Mouse (Mus musculus) stomach, postnatal 0 days (tissue): ENCODE measurements around the gene Slc2a1. TPM values are rescaled to one million over a fixed set of nuclear protein-coding genes. Genes with fewer than 3 reads are reported as not detected.

Experiments used
- ATAC-seq: fragments of 200-750 bp; cut with Nextera tagmentation; 2 replicates; pipeline ENCODE4 v1.8.0; 2017; ENCODE audit not compliant: low FRiP score, low TSS enrichment
- DNase-seq: peaks from one replicate; pipeline ENCODE4 v3.0.0-alpha.2; 2016; ENCODE audit warnings: low spot score
- H3K27ac ChIP-seq: fragments of 300-500 bp; sonication (generic); replicated peaks from 2 replicates; pipeline ENCODE4 v1.5.1; 2014; ENCODE audit warnings: mild to moderate bottlenecking, control low read depth
- H3K27me3 ChIP-seq: fragments of 300-500 bp; sonication (generic); 2 replicates; pipeline ENCODE4 v1.6.1; 2014; ENCODE audit warnings: low read length; ENCODE audit not compliant: control insufficient read depth, insufficient read depth
- H3K36me3 ChIP-seq: fragments of 300-500 bp; sonication (generic); 2 replicates; pipeline ENCODE4 v1.6.1; 2014; ENCODE audit warnings: low read length, mixed read lengths; ENCODE audit not compliant: control insufficient read depth, insufficient read depth
- H3K4me1 ChIP-seq: fragments of 300-500 bp; sonication (generic); replicated peaks from 2 replicates; pipeline ENCODE4 v1.6.1; 2014; ENCODE audit warnings: antibody characterized with exemption; ENCODE audit not compliant: control insufficient read depth, insufficient read depth
- H3K4me2 ChIP-seq: fragments of 300-500 bp; sonication (generic); replicated peaks from 2 replicates; pipeline ENCODE4 v1.6.1; 2014; ENCODE audit warnings: low read depth, mild to moderate bottlenecking, control low read depth, moderate library complexity
- H3K4me3 ChIP-seq: fragments of 300-500 bp; sonication (generic); 2 replicates; pipeline ENCODE4 v1.5.1; 2014; ENCODE audit warnings: low read depth, low read length, control low read depth
- H3K9ac ChIP-seq: fragments of 300-500 bp; sonication (generic); 2 replicates; pipeline ENCODE4 v1.6.1; 2014; ENCODE audit warnings: mild to moderate bottlenecking, low read length, control low read depth, mixed read lengths
- H3K9me3 ChIP-seq: fragments of 300-500 bp; sonication (generic); 2 replicates; pipeline ENCODE4 v1.6.1; 2016; ENCODE audit warnings: low read length; ENCODE audit not compliant: control insufficient read depth
- CTCF ChIP-seq: IDR thresholded peaks from 2 replicates; pipeline ENCODE4 v1.5.1; 2016; ENCODE audit warnings: antibody characterized with exemption, low read depth, mild to moderate bottlenecking, moderate library complexity
- EP300 ChIP-seq: optimal IDR thresholded peaks from 2 replicates; pipeline ENCODE3; 2016; ENCODE audit warnings: antibody characterized with exemption
- WGBS: fragments of 180-500 bp; shearing (Covaris S2); extraction: QIAGEN DNeasy Blood & Tissue Kit; methylation state at CpG from one replicate; pipeline ENCODE4 v1.1.7; 2014; 5-methylcytosine and 5-hydroxymethylcytosine counted together
- polyA plus RNA-seq: library from polyadenylated mRNA; unstranded; fragments of >200 nt; fragmentation: Nextera tagmentation; extraction: Ambion mirVana; gene quantifications from 2 replicates; pipeline ENCODE4 v1.2.1, GENCODE M21; 2015

Slc2a1 gene
- 36.9 and 39.8 TPM in 2 replicates for polyA plus RNA-seq

DNA sequence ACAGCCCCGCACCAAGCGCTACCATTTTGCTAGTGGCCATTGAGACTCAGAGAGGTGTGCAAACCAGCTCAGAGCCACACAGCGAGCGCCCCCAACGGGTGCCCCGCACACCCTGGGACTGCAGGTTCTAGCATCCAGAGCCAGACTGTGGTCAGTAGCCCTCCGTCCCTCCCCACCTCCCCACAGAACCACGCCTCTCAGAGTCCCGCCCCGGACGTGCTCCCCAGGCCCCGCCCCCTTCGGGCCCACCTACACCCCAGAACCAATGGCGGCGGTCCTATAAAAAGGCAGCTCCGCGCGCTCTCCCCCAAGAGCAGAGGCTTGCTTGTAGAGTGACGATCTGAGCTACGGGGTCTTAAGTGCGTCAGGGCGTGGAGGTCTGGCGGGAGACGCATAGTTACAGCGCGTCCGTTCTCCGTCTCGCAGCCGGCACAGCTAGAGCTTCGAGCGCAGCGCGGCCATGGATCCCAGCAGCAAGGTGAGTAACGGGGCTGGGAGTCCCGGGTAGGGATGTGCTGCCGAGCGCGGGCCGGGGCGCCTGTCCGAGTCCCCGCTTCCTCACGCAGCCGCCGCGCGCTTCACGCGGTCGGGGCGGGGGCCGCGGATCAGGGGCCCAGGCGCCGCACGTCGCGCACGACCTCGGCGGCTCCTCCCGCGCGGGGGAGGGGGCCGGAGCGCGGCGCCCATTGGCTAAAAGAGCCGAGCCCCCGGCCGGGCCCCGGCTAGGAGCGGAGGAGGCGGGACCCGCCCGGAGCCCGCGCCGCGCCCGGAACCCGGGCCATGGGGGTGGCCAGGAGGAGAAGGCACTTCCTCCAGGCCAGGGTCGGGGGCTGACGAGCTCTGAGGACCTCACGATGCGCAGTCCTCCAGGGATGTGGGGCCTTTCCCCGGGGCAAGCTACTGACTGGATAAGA, at the start of gene Slc2a1:
Gene Slc2a1 (plus strand): TSS at position 217 of the 914 bp plus-strand sequence.
- DNase-seq: peak; percentile 97
- Histone ChIP-seq H3K4me3 (peak within 1 kb of the TSS; percentile 87), H3K27me3 (no peaks in the 10 kb centered on the region), H3K4me2 (peak within 1 kb of the TSS; percentile 65), H3K36me3 (no peaks in the 10 kb centered on the region; the same call in 1 of the 2 replicates), H3K27ac (peak within 1 kb of the TSS; percentile 96), H3K9ac (peak within 1 kb of the TSS; percentile 91), H3K4me1 (peaks cover 9% of the 10 kb centered on the region), H3K9me3 (no peaks in the 10 kb centered on the region)
- TF ChIP-seq CTCF: peak; percentile 64
- TF ChIP-seq EP300: no peak
- WGBS: under 1% methylated on average over 86 of the region's 88 CpGs
- peak; percentile 91 for ATAC-seq

DNA sequence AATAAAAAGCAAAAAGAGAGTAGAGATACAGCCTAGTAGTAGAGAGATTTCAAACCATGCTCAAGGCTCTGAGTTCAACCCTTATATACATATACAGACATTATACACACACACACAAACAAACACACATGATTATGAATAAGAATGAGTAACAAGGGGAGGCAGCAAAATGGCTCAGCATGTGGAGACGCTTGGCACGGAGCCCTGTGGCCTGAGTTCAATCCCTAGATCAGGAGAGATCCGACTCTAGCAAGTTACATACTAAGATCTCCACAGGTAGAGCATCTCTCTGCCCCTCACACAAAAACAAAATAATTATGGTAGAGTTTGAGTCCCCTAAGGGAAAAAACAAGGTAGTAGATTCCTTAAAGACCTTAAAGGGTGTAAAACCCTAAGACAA, 41.7 kb upstream of the Slc2a1 start:
- Histone ChIP-seq H3K9me3 (no peaks in the 10 kb centered on the region), H3K4me2 (no peak overlapping the region), H3K9ac (no peak overlapping the region), H3K36me3 (no peaks in the 10 kb centered on the region), H3K27me3 (no peaks in the 10 kb centered on the region), H3K27ac (0 out of 2 replicates have a peak overlapping the region, but pooled peaks have one; percentile 24), H3K4me3 (no peak overlapping the region), H3K4me1 (0 out of 2 replicates have a peak, but pooled peaks cover 3% of the 10 kb centered on the region)
- TF ChIP-seq EP300: no peak
- TF ChIP-seq CTCF: no peak
- DNase-seq (no peak), ATAC-seq (no peak)
- WGBS: 71% methylated on average over 3 of the region's 3 CpGs

DNA sequence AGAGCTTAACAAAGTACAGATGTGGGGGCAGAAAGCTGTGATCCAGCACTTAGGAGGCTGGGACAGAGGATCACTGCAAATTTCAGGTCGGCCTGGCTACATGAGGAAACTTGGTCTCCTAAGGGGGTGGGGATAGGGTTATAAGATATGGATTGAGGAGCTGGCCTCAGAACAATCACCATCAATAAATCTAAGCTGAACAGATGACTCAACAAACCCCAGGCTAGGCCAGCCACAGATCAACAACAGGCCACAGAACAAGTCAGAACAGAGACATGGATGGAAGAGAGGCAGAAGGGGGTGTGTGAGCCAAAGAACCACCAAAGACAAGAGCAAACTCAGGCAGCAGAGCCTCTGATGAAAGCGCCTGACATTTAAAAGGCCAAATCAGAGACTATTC, 41.3 kb upstream of the Slc2a1 start:
- Histone ChIP-seq H3K9ac (no peak overlapping the region), H3K9me3 (no peaks in the 10 kb centered on the region), H3K27me3 (no peaks in the 10 kb centered on the region), H3K4me3 (no peak overlapping the region), H3K4me1 (0 out of 2 replicates have a peak, but pooled peaks cover 4% of the 10 kb centered on the region), H3K36me3 (no peaks in the 10 kb centered on the region), H3K27ac (0 out of 2 replicates have a peak overlapping the region, but pooled peaks have one; percentile 24), H3K4me2 (no peak overlapping the region)
- ATAC-seq: no peak
- no peak for TF ChIP-seq CTCF
- peak; percentile 51 for TF ChIP-seq EP300
- WGBS: 65% methylated on average over 2 of the region's 2 CpGs
- no peak for DNase-seq

DNA sequence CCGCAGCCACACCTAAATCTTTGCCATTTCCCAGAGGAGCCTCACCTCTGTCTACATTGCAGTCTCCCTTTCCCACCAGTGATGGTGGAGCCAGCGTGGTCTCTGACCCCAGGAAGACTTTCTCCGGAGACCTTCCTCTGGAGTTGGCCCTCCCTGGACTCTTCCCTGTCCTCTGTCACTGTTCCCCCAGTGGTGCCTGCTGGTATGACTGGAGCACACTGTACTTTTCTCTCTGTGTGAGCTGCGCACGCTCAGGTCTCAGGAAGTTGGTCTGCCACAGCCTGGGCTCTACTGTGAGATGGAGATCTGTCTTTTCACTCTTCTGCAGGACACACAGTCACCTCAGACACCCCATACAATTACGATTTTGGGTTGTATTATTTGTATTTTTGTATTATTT, 39.6 kb upstream of the Slc2a1 start:
- no peaks in the 10 kb centered on the region for H3K36me3 ChIP-seq

DNA sequence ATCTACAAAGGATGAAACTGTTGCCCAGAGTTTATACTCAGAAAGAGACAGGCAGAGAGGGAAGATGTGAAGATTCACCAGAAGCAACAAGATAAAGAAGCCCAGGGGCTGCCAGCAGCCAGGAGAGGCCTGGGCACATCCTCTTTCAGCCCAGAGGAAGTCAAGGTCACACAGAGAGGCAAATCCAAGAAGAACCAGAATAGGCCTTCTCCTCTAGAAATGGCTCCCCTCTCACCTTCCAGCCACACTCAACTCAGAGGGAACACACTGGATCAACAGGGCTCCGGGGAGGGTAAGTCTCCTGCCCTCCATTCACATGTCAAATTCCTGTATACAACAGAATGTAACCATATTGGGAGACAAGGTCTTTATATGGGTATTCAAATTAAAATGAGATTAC, 38.3 kb upstream of the Slc2a1 start:
- no peaks in the 10 kb centered on the region for H3K9me3 ChIP-seq
- H3K27me3 ChIP-seq: no peaks in the 10 kb centered on the region
- DNase-seq (no peak), ATAC-seq (no peak)
- H3K27ac ChIP-seq: no peak overlapping the region
- TF ChIP-seq CTCF (no peak), EP300 (no peak)
- 48% methylated on average over 1 of the region's 1 CpGs for WGBS
- H3K4me3 ChIP-seq: no peak overlapping the region
- no peak overlapping the region for H3K4me2 ChIP-seq
- no peak overlapping the region for H3K9ac ChIP-seq
- 0 out of 2 replicates have a peak, but pooled peaks cover 8% of the 10 kb centered on the region for H3K4me1 ChIP-seq
- no peaks in the 10 kb centered on the region for H3K36me3 ChIP-seq

More for the DNA sequence above, 39.6 kb upstream of the Slc2a1 start:
- 0 out of 2 replicates have a peak, but pooled peaks cover 8% of the 10 kb centered on the region for H3K4me1 ChIP-seq
- no peak overlapping the region for H3K9ac ChIP-seq
- peak; percentile 76 for ATAC-seq
- TF ChIP-seq CTCF: peak; percentile 59
- TF ChIP-seq EP300: no peak
- H3K27me3 ChIP-seq: no peaks in the 10 kb centered on the region
- no peak overlapping the region for H3K27ac ChIP-seq
- 58% methylated on average over 6 of the region's 6 CpGs for WGBS
- no peak overlapping the region for H3K4me2 ChIP-seq
- H3K9me3 ChIP-seq: no peaks in the 10 kb centered on the region
- no peak overlapping the region for H3K4me3 ChIP-seq
- peak; percentile 43 for DNase-seq
